Mouse (Mus musculus): ENCODE data around the gene Sipa1l3.

DNA sequence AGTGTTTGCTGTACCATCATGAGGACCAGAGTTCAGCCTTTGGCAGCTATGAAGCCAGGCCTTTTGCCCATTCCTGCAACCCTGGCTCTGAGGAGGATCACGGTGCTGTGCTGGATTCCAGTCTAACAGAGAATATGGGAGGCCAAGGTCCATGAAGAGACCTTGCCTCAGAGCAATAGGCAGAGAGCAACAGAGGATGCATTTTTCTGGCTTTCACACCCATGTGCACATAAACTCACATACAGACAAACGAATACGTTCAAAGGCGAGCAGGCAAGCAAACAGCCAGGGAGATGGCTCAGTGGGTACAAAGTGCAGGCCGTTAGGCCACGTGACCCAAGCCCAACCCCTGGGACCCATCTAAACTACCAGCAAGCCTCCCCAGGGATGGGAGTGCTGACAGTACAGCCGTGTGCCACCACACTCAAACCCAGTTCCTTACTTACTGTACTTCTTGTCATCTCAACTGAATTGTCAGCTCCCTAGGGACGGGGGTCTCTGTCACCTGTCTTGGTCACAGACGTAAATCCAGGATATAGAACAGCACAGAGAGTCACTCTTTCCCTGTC is 180.0 kb downstream of the Sipa1l3 start:
- TF ChIP-seq CTCF (IDR thresholded peaks at IDR 0.05; ENCODE audit: low read depth) (no peak), EP300 (optimal IDR thresholded peaks at IDR 0.05) (no peak)

All from stomach, postnatal 0 days (tissue).